Mouse (Mus musculus): ENCODE measurements around the gene Vwf.

The Vwf gene

GRCm38 (mm10) chr6:125588241-125588640, 41.7 kb downstream of the Vwf start:
- DNase-seq (ENCODE audit: low spot score): no peak

DNA sequence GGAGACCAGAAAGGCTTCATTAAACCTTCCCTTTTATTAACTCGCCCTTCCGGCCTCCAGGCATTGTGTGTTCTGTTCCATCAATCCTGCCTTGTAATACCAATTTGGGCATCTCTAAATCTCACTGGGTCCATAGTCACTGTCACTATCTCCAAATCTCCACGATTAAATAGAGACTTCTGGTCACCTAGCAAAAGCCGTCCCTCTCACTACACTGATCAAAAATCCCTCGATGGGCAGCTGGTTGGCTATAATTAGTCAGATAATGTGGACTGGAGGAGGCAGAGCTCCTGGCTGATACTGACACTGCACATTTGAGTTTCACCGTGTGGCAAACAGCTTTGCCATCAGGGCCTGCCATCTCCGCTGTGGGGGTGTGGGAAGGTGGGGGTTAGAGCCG, 42.5 kb downstream of the Vwf start:
- DNase-seq (ENCODE audit: low spot score): no peak

- DNase-seq (ENCODE audit: low spot score): no peak
Observed at GRCm38 (mm10) chr6:125590056-125590455, 43.5 kb downstream of the Vwf start.

DNA sequence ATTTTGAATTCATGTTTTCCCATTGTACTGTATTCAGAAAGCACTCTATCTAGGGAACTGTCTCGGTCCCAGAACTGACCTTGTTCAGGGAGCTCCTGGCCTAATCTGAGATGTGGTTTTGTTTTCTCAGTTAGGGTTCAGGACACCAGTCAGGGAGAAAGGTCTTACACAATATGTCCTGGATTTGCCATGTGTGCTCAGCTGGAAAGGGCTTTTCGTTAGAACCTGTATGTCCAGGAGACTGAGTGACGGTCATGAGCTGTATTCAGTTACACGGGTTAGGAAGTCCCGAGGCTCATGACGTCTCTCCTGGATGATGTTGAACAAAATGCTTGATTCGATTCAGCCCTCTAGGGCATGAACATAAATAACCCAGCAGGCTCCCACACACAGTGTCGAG, 43.9 kb downstream of the Vwf start:
- no peak for DNase-seq (ENCODE audit: low spot score)

DNA sequence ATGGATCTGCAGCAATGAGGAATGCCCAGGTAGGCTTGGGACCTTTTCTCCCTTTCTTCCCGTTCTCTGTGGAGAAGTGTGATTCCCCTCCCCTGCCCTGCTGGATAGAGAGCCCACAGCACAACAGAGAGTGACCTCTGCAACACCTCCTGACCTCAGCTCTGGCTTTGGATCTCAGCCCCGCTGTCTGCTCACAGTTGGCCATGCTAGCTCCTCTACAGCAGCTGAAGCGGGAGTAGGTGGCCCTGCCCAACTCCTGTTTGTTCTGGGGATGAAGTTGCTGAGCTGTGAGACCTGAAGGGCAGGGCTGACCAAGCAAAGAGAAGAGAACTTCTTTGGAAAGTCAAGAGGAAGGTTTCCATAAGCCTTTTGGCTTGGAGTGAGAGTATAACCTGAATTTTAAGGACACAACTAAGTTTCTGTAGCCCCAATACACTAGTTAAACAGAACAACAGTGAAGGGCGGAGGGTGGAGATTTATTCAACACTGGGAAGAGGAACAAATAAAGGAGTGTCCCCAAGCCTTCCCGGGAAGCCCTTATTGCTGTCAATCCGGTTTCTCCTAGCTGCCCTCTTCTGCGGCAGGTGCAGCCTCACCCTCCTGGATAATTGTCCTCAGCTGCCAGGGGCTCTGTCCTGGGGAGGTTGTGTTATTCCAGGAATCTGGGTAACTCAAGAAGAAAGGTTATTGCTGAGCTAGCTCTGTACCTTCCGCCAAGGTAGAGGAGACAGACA, 45.2 kb downstream of the Vwf start:
- no peak for DNase-seq (ENCODE audit: low spot score)

GRCm38 (mm10) chr6:125592536-125592935, 46.0 kb downstream of the Vwf start:
- DNase-seq (ENCODE audit: low spot score): no peak

GRCm38 (mm10) chr6:125594311-125594710, 47.7 kb downstream of the Vwf start:
- no peak for DNase-seq (ENCODE audit: low spot score)

- no peak for DNase-seq (ENCODE audit: low spot score)
Observed at GRCm38 (mm10) chr6:125594825-125595224, 48.3 kb downstream of the Vwf start.

DNA sequence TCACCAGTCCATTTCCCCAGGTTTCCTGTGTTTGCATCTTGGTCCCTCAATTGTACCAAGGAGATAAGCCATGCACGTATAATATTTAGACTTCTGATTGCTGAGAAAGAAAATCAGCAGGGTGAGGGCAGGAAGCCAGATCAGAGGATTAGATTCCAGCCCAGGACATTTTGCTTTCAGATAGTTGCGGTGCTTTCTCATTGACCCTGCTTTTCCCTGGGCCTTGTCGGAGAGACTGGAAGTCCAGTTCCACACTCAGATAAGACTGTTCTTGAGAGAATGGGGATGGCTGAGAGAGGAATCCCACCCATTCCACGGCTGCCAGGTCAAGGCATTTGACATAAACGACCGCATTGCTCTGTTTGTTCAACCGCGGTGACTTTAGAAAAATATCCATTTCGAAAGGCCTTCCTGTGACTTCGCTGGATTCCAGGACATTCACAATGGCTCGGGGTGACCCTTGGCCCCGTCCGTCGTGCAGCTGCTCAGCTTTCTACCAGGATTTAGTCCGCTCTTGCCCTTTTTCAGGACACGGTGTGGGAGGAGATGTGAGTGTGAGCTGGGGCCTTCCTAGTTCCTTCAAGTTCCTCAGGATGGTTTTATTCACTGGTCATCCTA, 50.2 kb downstream of the Vwf start:
- DNase-seq (ENCODE audit: low spot score): peak; percentile 73

DNA sequence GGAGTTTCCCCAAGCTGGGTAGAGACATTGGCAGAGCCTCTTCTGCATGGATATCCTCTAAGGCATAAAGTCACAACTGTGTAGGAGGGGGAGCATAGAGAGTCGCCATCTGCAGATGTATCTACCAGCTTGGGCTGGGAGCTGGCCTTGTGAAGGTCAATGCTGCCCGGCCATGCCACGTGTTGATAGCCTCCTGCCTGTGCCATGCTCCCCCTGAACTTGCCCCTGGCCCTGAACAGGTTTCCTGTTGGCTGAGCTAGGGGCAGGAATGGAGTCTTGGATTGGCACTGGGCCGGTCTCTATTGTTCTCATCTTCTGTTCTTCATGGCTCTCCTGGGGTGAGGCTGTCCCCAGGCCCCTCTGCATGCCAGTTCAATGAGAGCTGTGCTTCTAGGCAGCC, 51.1 kb downstream of the Vwf start:
- no peak for DNase-seq (ENCODE audit: low spot score)

DNA sequence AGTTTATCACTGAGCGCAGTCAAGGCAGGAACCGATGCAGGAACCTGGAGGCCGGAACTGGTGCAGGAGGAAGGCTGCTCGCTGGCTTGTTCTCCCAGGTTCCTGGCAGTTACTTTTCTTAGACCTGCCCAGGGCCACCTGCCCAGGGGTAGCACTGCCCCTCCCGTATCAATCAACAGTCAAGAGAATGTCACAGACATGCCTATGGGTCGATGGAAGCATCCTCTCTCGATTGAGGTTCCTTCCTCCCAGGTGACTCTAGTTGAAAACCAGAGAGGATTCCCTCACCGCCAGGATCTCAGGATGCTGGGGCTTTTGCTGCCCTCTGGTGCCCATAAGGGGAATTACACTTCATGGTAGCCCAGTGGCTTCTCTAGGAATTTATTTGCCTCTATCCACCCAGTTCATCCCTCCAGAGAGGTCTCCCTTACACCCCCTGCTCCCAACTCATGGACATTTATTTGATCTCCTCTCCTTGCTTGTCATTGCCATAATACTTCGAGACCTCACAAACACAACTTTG, 53.5 kb downstream of the Vwf start:
- peak; percentile 82 for DNase-seq (ENCODE audit: low spot score)

DNA sequence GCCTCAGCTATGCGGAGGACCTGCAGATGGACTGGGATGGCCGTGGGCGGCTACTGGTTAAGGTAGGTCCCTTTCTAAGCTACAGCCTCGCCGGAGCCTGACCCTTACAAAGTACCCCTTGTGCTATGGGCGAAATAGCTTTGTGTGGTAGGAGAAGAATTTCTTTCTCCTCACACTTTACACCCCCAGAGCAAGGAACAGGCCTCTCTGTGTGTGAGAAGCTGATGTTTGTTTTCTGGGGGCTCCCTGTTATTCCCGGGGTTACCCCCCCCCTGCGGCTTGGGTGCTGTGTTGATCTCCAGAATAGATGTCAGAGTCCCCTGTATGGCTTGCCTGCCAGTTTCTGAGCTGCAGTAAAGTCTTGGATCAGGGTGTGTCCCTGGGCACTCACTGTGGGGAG, 54.1 kb downstream of the Vwf start:
- DNase-seq (ENCODE audit: low spot score): no peak

DNA sequence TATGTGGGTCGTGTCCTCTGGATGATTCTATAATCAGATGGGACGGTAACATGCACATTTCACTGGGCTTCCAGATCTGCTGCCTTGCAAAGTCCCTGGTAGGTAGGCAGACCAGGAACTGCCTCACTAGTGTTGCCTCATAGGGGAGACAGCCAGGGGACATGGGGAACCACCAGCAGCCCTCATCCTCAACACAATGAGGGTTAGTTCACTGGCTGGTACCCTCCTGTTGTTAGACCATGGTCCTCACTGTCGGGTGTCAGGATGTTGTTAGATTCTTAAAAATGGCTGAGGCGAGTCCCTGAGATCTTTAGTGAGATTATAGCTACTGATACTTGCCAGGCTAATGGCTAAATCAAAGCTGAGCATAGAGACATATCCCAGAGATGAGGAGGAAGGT, 54.6 kb downstream of the Vwf start:
- no peak for DNase-seq (ENCODE audit: low spot score)

DNA sequence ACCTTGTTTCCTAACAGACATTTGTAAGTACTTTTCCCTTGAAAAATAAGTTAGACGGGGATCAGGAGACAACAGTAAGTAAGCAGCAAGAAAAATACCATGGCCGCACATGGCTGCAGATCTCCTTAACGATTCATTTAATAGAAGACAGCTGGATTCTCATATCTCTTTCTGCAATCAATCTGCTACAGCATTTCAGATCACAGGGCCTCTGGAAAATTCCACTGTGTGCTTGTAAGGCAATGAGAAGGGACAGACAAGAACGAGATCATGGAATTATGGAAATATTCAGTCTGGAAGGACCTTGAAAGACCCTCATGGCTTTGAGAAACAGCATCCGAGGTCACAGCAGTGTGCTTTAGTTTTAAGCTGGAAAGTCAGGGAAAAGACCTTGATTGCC, 55.2 kb downstream of the Vwf start:
- no peak for DNase-seq (ENCODE audit: low spot score)

DNA sequence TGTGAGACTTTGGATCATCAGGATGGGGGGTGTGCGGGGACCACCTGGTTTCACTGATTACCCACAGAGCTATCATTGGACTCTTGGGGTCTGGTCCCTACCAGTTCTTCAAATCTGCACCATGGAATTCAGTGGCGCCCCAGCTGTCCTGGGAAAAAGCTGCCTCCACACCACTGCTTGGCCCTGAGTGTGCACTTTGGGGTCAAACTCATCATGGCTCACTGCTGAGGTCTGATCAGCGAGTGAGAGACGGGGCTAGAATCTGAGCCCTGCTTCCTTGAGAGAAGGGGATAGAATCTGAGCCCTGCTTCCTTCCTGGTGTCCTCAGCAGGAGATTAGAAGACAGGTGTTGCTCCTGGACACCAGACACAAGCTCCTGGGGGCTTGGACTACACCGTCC, 55.8 kb downstream of the Vwf start:
- DNase-seq (ENCODE audit: low spot score): no peak

GRCm38 (mm10) chr6:125603234-125603633, 56.7 kb downstream of the Vwf start:
- peak; percentile 90 for DNase-seq (ENCODE audit: low spot score)

GRCm38 (mm10) chr6:125603678-125604462, 57.3 kb downstream of the Vwf start:
- no peak for DNase-seq (ENCODE audit: low spot score)

DNA sequence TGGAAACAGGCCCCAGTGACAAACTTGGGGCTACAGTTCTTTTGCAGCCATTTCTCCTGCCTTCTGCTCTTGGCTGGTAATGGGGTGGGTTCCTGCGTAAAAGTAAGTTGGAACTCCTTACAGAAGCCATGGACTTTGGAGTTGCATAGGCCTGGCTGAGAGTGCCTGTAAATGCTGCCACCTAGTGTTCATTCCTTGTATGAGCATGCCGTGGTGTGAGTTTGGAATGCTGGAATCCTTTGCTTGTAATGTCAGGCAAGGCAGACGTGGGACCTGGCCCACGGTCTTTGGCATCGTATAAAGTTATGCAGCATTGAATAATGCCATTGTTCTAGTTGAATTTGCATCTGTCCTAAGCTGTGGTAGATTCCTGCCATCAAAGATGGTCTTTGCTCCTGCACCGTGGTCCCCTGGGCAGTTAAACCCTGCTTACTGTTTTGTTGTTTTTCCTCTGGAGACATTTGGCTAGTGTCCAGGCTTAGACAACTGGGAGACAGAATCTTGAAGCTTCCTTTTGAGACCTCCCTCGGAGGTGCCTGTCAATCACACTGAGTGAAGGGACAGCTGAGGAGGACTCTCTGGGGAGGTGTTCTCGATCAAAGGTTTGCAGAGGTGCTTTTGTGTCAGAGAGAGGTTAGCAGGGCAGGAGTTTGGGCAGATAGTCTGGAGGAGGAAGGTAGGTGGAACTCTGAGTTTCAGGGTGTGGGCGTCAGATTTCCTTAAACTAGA, 58.1 kb downstream of the Vwf start:
- DNase-seq (ENCODE audit: low spot score): peak; percentile 93

GRCm38 (mm10) chr6:125609025-125609424, 62.5 kb downstream of the Vwf start:
- DNase-seq (ENCODE audit: low spot score): no peak

GRCm38 (mm10) chr6:125617855-125618254, 71.3 kb downstream of the Vwf start:
- DNase-seq (ENCODE audit: low spot score): no peak

GRCm38 (mm10) chr6:125620764-125621163, 74.2 kb downstream of the Vwf start:
- DNase-seq (ENCODE audit: low spot score): peak; percentile 75

GRCm38 (mm10) chr6:125622434-125622833, 75.9 kb downstream of the Vwf start:
- peak; percentile 64 for DNase-seq (ENCODE audit: low spot score)
